28 mouse cellular contexts compared by ENCODE assay signal in genomic region chr13:51745862-51746261, GRCm38 (mm10). TPM values are rescaled to one million over a fixed set of nuclear protein-coding genes. Genes with fewer than 3 reads are reported as not detected.
A peak's percentile ranks its signal among the peaks of the same experiment; 100 is the strongest.
DNase-seq lines count a peak whose midpoint lies in the region; ATAC-seq lines count a peak whose summit lies in the region.
"Had no signal": no experiment of that assay in that cellular context is flagged by ENCODE, and none has a peak within 500 bp of the region (broad histone marks: within the 10 kb centered on the region; RNA-seq: fewer than 3 reads in every experiment).

No protein-coding gene starts in this region.

- no peaks in the 10 kb centered on the region for H3K27me3 ChIP-seq in heart, embryonic 16.5 days (ENCODE audit: control insufficient read depth, insufficient read depth, low read length)
- H3K27me3 ChIP-seq in liver, embryonic 11.5 days (replicated peaks; ENCODE audit: control insufficient read depth, insufficient read depth, low read length) = no peaks in the 10 kb centered on the region
- H3K27me3 ChIP-seq: heart, embryonic 12.5 days; limb, embryonic 15.5 days; midbrain, embryonic 13.5 days; neural tube, embryonic 12.5 days had no signal

- no peaks in the 10 kb centered on the region for H3K36me3 ChIP-seq in heart, embryonic 16.5 days (ENCODE audit: control insufficient read depth, insufficient read depth)
- H3K36me3 ChIP-seq in liver, embryonic 11.5 days (ENCODE audit: control insufficient read depth, insufficient read depth, low read length) = no peaks in the 10 kb centered on the region
- H3K36me3 ChIP-seq: heart, embryonic 12.5 days; limb, embryonic 15.5 days; midbrain, embryonic 13.5 days; neural tube, embryonic 12.5 days had no signal

- H3K4me2 ChIP-seq in heart, embryonic 16.5 days (ENCODE audit: low read depth, low read length) = no peak overlapping the region
- H3K4me2 ChIP-seq in liver, embryonic 11.5 days = 0 out of 2 replicates have a peak overlapping the region, but pooled peaks have one; percentile 15
- H3K4me2 ChIP-seq: heart, embryonic 12.5 days; limb, embryonic 15.5 days; midbrain, embryonic 13.5 days; neural tube, embryonic 12.5 days had no signal

- WGBS in heart, embryonic 16.5 days = 29% methylated on average over 5 of the region's 5 CpGs
- 12% methylated on average over 5 of the region's 5 CpGs for WGBS in liver, embryonic 11.5 days

- H3K4me1 ChIP-seq in heart, embryonic 16.5 days (ENCODE audit: control insufficient read depth, insufficient read depth, low read length) = peaks cover 46% of the 10 kb centered on the region
- H3K4me1 ChIP-seq in liver, embryonic 11.5 days (replicated peaks; ENCODE audit: control insufficient read depth, insufficient read depth, low read length) = peaks cover 79% of the 10 kb centered on the region

- H3K9me3 ChIP-seq in heart, embryonic 16.5 days (replicated peaks; ENCODE audit: control insufficient read depth, low read length) = no peaks in the 10 kb centered on the region
- H3K9me3 ChIP-seq in liver, embryonic 11.5 days (ENCODE audit: control insufficient read depth, low read length) = no peaks in the 10 kb centered on the region
- H3K9me3 ChIP-seq: heart, embryonic 12.5 days; limb, embryonic 15.5 days; midbrain, embryonic 13.5 days; neural tube, embryonic 12.5 days had no signal

- H3K9ac ChIP-seq in heart, embryonic 16.5 days (ENCODE audit: low read length) = peak overlapping the region; percentile 46
- no peak overlapping the region for H3K9ac ChIP-seq in liver, embryonic 11.5 days (ENCODE audit: low read depth, low read length)
- H3K9ac ChIP-seq: heart, embryonic 12.5 days; limb, embryonic 15.5 days; midbrain, embryonic 13.5 days; neural tube, embryonic 12.5 days had no signal

- no peak for DNase-seq in heart, adult 11 months
- DNase-seq in retina, postnatal 1 day = peak; percentile 41
- no peak for DNase-seq in retina, embryonic 14.5 days (ENCODE audit: low spot score)
- no peak for DNase-seq in liver, embryonic 11.5 days (ENCODE audit: low spot score)
- DNase-seq in left cerebral cortex, postnatal 10 days (ENCODE audit: extremely low spot score in 1 of 2, low spot score in 2 of 2) = no peak
- no peak for DNase-seq in lung, postnatal 36 days
- DNase-seq: adrenal gland, adult 2 months; cerebellum, adult 8-10 months; cerebellum, postnatal 36 days; gastrocnemius, adult 2 months; kidney, adult 9 months; kidney, postnatal 14 days; layer of hippocampus, postnatal 36 days; left cerebral cortex, postnatal 4 days; right cerebral cortex, adult 18-20 months; right cerebral cortex, postnatal 4 days had no signal

- intact Hi-C loops in left cerebral cortex, postnatal 10 days (cut with DNase I) = no loop called here

- no peak overlapping the region for H3K27ac ChIP-seq in heart, embryonic 16.5 days (ENCODE audit: low read length)
- peak overlapping the region; percentile 49 for H3K27ac ChIP-seq in liver, embryonic 11.5 days (ENCODE audit: low read depth, low read length)
- H3K27ac ChIP-seq: gastrocnemius, adult 2 months; layer of hippocampus, adult 2 months; limb, embryonic 15.5 days; macrophage; midbrain, embryonic 13.5 days; neural tube, embryonic 12.5 days had no signal

- H3K4me3 ChIP-seq in heart, embryonic 16.5 days (ENCODE audit: low read length) = no peak overlapping the region
- no peak overlapping the region for H3K4me3 ChIP-seq in liver, embryonic 11.5 days (ENCODE audit: low read depth, low read length)
- H3K4me3 ChIP-seq: gastrocnemius, adult 2 months; heart, embryonic 12.5 days; layer of hippocampus, adult 2 months; limb, embryonic 15.5 days; midbrain, embryonic 13.5 days; neural tube, embryonic 12.5 days had no signal

- ATAC-seq in heart, embryonic 16.5 days (replicated peaks; ENCODE audit: extremely low read depth, insufficient read depth, low FRiP score) = no peak
- peak; percentile 72 for ATAC-seq in liver, embryonic 11.5 days (replicated peaks; ENCODE audit: low FRiP score)
- peak; percentile 18; the same call in 1 of the 2 replicates for ATAC-seq in megakaryocyte progenitor cell, adult 5-6 weeks (replicated peaks; ENCODE audit: poor library complexity)
- ATAC-seq: CD4-positive, CD25-positive, alpha-beta regulatory T cell, adult 4 months; forebrain, embryonic 14.5 days; hindbrain, embryonic 16.5 days; intestine, embryonic 16.5 days; midbrain, embryonic 13.5 days had no signal

RNA-seq across cellular contexts. Expression of gene Sema4d, which starts 47.7 kb away (rescaled TPM):
- 17.6 and 22.5 TPM in 2 replicates for polyA plus RNA-seq in heart, embryonic 16.5 days (2015; fragmentation: Nextera tagmentation; extraction: Ambion mirVana)
- polyA plus RNA-seq in liver, embryonic 11.5 days (2014; fragmentation: Nextera tagmentation; extraction: Ambion mirVana) = 18.6 and 21.7 TPM in 2 replicates
- 25.4 and 27.1 TPM in 2 replicates for total RNA-seq in megakaryocyte progenitor cell, adult 5-6 weeks (2015)
- 8.6 and 10.7 TPM in 2 replicates for total RNA-seq in megakaryocyte progenitor cell, adult 5-6 weeks (2017)
- 10 to 100 TPM; 66.1 to 77.0 TPM for total RNA-seq in left cerebral cortex, postnatal 10 days (2021)
